Mouse (Mus musculus): ENCODE results near the gene Olfr957. TPM values are rescaled to one million over a fixed set of nuclear protein-coding genes. Genes with fewer than 3 reads are reported as not detected.

Olfr957 gene
- polyA plus RNA-seq, 1 experiment from 2014 or later, result not detected

GRCm38 (mm10) chr9:39493895-39494294, 21.7 kb downstream of the Olfr957 start, which contains the start of gene Olfr44:
Gene Olfr44 (minus strand): TSS chr9:39493995.
- Histone ChIP-seq H3K27me3 (ENCODE audit: control insufficient read depth, insufficient read depth, low read length) (no peaks in the 10 kb centered on the region), H3K4me2 (ENCODE audit: low read depth, low read length) (no peak within 1 kb of the TSS), H3K9me3 (replicated peaks; ENCODE audit: control insufficient read depth, low read length) (no peaks in the 10 kb centered on the region), H3K9ac (ENCODE audit: low read length) (no peak within 1 kb of the TSS), H3K27ac (ENCODE audit: low read length) (no peak within 1 kb of the TSS), H3K36me3 (ENCODE audit: control insufficient read depth, insufficient read depth, low read length) (no peaks in the 10 kb centered on the region), H3K4me1 (ENCODE audit: control insufficient read depth, insufficient read depth, low read length) (no peaks in the 10 kb centered on the region), H3K4me3 (replicated peaks; ENCODE audit: low read length) (no peak within 1 kb of the TSS)
- ATAC-seq (ENCODE audit: insufficient read depth, low FRiP score), result no peak
- WGBS, result 82% methylated on average over 2 of the region's 2 CpGs

- H3K27ac ChIP-seq (ENCODE audit: low read length), result no peak within 1 kb of the TSS
- H3K4me3 ChIP-seq (replicated peaks; ENCODE audit: low read length), result no peak within 1 kb of the TSS
- WGBS, result 43% methylated on average over 1 of the region's 1 CpGs
- no peaks in the 10 kb centered on the region for H3K27me3 ChIP-seq (ENCODE audit: control insufficient read depth, insufficient read depth, low read length)
- H3K9me3 ChIP-seq (replicated peaks; ENCODE audit: control insufficient read depth, low read length), result no peaks in the 10 kb centered on the region
- no peak within 1 kb of the TSS for H3K4me2 ChIP-seq (ENCODE audit: low read depth, low read length)
- H3K4me1 ChIP-seq (ENCODE audit: control insufficient read depth, insufficient read depth, low read length), result no peaks in the 10 kb centered on the region
- ATAC-seq (ENCODE audit: insufficient read depth, low FRiP score), result no peak
- no peaks in the 10 kb centered on the region for H3K36me3 ChIP-seq (ENCODE audit: control insufficient read depth, insufficient read depth, low read length)
- no peak within 1 kb of the TSS for H3K9ac ChIP-seq (ENCODE audit: low read length)
These were observed 43.8 kb downstream of the Olfr957 start, which contains the start of gene Olfr955 for GRCm38 (mm10) chr9:39471844-39472243. Gene Olfr955 (minus strand): TSS chr9:39471944.

Other genes with a start within 250 kb of the Olfr957 start
- gene Olfr945, start 239.0 kb downstream of the Olfr957 start, polyA plus RNA-seq (2015; fragmentation: Nextera tagmentation; extraction: Ambion mirVana), result not detected in 2 replicates
- gene Olfr948, start 189.8 kb downstream of the Olfr957 start, polyA plus RNA-seq (2015; fragmentation: Nextera tagmentation; extraction: Ambion mirVana), result not detected in 2 replicates
- not detected in 2 replicates for gene Olfr951, start 128.4 kb downstream of the Olfr957 start, polyA plus RNA-seq (2015; fragmentation: Nextera tagmentation; extraction: Ambion mirVana)
- gene Olfr952, start 88.7 kb downstream of the Olfr957 start, polyA plus RNA-seq (2015; fragmentation: Nextera tagmentation; extraction: Ambion mirVana), result not detected in 2 replicates
- gene Olfr954, start 59.1 kb downstream of the Olfr957 start, polyA plus RNA-seq (2015; fragmentation: Nextera tagmentation; extraction: Ambion mirVana), result not detected in 2 replicates
- gene Olfr955, start 43.9 kb downstream of the Olfr957 start, polyA plus RNA-seq (2015; fragmentation: Nextera tagmentation; extraction: Ambion mirVana), result not detected in 2 replicates
- gene Olfr44, start 21.8 kb downstream of the Olfr957 start, polyA plus RNA-seq (2015; fragmentation: Nextera tagmentation; extraction: Ambion mirVana), result not detected in 2 replicates
- gene Olfr958, start 38.2 kb upstream of the Olfr957 start, polyA plus RNA-seq (2015; fragmentation: Nextera tagmentation; extraction: Ambion mirVana), result not detected in 2 replicates
- not detected in 2 replicates for gene Olfr959, start 59.8 kb upstream of the Olfr957 start, polyA plus RNA-seq (2015; fragmentation: Nextera tagmentation; extraction: Ambion mirVana)
- 30.5 and 40.5 TPM in 2 replicates for gene AW551984, start 88.6 kb upstream of the Olfr957 start, polyA plus RNA-seq (2015; fragmentation: Nextera tagmentation; extraction: Ambion mirVana)
- gene Olfr148, start 94.8 kb upstream of the Olfr957 start, polyA plus RNA-seq (2015; fragmentation: Nextera tagmentation; extraction: Ambion mirVana), result not detected in 2 replicates
- not detected in 2 replicates for gene Olfr960, start 105.6 kb upstream of the Olfr957 start, polyA plus RNA-seq (2015; fragmentation: Nextera tagmentation; extraction: Ambion mirVana)
- gene Olfr961, start 129.3 kb upstream of the Olfr957 start, polyA plus RNA-seq (2015; fragmentation: Nextera tagmentation; extraction: Ambion mirVana), result not detected in 2 replicates
- not detected in 2 replicates for gene Olfr963, start 151.4 kb upstream of the Olfr957 start, polyA plus RNA-seq (2015; fragmentation: Nextera tagmentation; extraction: Ambion mirVana)
- not detected in 2 replicates for gene Olfr149, start 191.3 kb upstream of the Olfr957 start, polyA plus RNA-seq (2015; fragmentation: Nextera tagmentation; extraction: Ambion mirVana)
- not detected in 2 replicates for gene Olfr965, start 195.5 kb upstream of the Olfr957 start, polyA plus RNA-seq (2015; fragmentation: Nextera tagmentation; extraction: Ambion mirVana)
- not detected in 2 replicates for gene Olfr150, start 215.2 kb upstream of the Olfr957 start, polyA plus RNA-seq (2015; fragmentation: Nextera tagmentation; extraction: Ambion mirVana)
- not detected in 2 replicates for gene Olfr967, start 230.4 kb upstream of the Olfr957 start, polyA plus RNA-seq (2015; fragmentation: Nextera tagmentation; extraction: Ambion mirVana)